Mouse (Mus musculus): ENCODE data around the gene Pcp4.
"Not testable (repeated sequence)": the region's sequence is repeated elsewhere in the genome, so short reads cannot be mapped to it uniquely, and the experiment has no call there.

Gene Pcp4

GRCm38 (mm10) chr16:96467445-96467844 lies at the start of gene Pcp4:
Pcp4 (plus strand) TSS chr16:96467606.
- DNase-seq (ENCODE audit: low spot score in 2 of 2): peak; percentile 60 to 67

- no peak for DNase-seq (ENCODE audit: low spot score in 2 of 2)
Measured at GRCm38 (mm10) chr16:96425044-96425443, 42.4 kb upstream of the Pcp4 start.

- DNase-seq (ENCODE audit: low spot score in 2 of 2): no peak
Measured at GRCm38 (mm10) chr16:96426671-96427070, 40.7 kb upstream of the Pcp4 start.

- DNase-seq (ENCODE audit: low spot score in 2 of 2): no peak
Measured at GRCm38 (mm10) chr16:96429046-96429445, 38.4 kb upstream of the Pcp4 start.

GRCm38 (mm10) chr16:96433266-96433665 lies 34.1 kb upstream of the Pcp4 start:
- no peak for DNase-seq (ENCODE audit: low spot score in 2 of 2)

GRCm38 (mm10) chr16:96434024-96434785 lies 33.2 kb upstream of the Pcp4 start:
- no peak for DNase-seq (ENCODE audit: low spot score in 2 of 2)

GRCm38 (mm10) chr16:96438946-96439345 lies 28.5 kb upstream of the Pcp4 start:
- DNase-seq (ENCODE audit: low spot score in 2 of 2): no peak

GRCm38 (mm10) chr16:96439682-96440081 lies 27.7 kb upstream of the Pcp4 start:
- no peak for DNase-seq (ENCODE audit: low spot score in 2 of 2)

GRCm38 (mm10) chr16:96440871-96441270 lies 26.5 kb upstream of the Pcp4 start:
- DNase-seq (ENCODE audit: low spot score in 2 of 2): no peak

- no peak for DNase-seq (ENCODE audit: low spot score in 2 of 2)
Measured at GRCm38 (mm10) chr16:96441826-96442225, 25.6 kb upstream of the Pcp4 start.

- no peak for DNase-seq (ENCODE audit: low spot score in 2 of 2)
Measured at GRCm38 (mm10) chr16:96443468-96443867, 23.9 kb upstream of the Pcp4 start, which contains the start of gene Itgb2l. Itgb2l (minus strand) TSS chr16:96443619.

GRCm38 (mm10) chr16:96450871-96451270 lies 16.5 kb upstream of the Pcp4 start:
- not testable (repeated sequence) for DNase-seq (ENCODE audit: low spot score in 2 of 2)

- DNase-seq (ENCODE audit: low spot score in 2 of 2): no peak
Measured at GRCm38 (mm10) chr16:96454086-96454485, 13.3 kb upstream of the Pcp4 start.

- DNase-seq (ENCODE audit: low spot score in 2 of 2): no peak
Measured at GRCm38 (mm10) chr16:96457612-96458011, 9.8 kb upstream of the Pcp4 start.

GRCm38 (mm10) chr16:96459356-96459755 lies 8.1 kb upstream of the Pcp4 start:
- no peak for DNase-seq (ENCODE audit: low spot score in 2 of 2)

- no peak for DNase-seq (ENCODE audit: low spot score in 2 of 2)
Measured at GRCm38 (mm10) chr16:96460788-96461187, 6.6 kb upstream of the Pcp4 start.

- DNase-seq (ENCODE audit: low spot score in 2 of 2): no peak
Measured at GRCm38 (mm10) chr16:96468011-96468410, 605 bp downstream of the Pcp4 start.

GRCm38 (mm10) chr16:96468698-96469097 lies 1.3 kb downstream of the Pcp4 start:
- DNase-seq (ENCODE audit: low spot score in 2 of 2): peak in 1 of 2 experiments; percentile 8

- no peak for DNase-seq (ENCODE audit: low spot score in 2 of 2)
Measured at GRCm38 (mm10) chr16:96469640-96470039, 2.2 kb downstream of the Pcp4 start.

- DNase-seq (ENCODE audit: low spot score in 2 of 2): no peak
Measured at GRCm38 (mm10) chr16:96472361-96472760, 5.0 kb downstream of the Pcp4 start.

- no peak for DNase-seq (ENCODE audit: low spot score in 2 of 2)
Measured at GRCm38 (mm10) chr16:96472816-96473215, 5.4 kb downstream of the Pcp4 start.

GRCm38 (mm10) chr16:96474185-96474584 lies 6.8 kb downstream of the Pcp4 start:
- DNase-seq (ENCODE audit: low spot score in 2 of 2): no peak

GRCm38 (mm10) chr16:96481791-96482190 lies 14.4 kb downstream of the Pcp4 start:
- no peak for DNase-seq (ENCODE audit: low spot score in 2 of 2)
